Mouse (Mus musculus) intestine, embryonic 16.5 days (tissue): ENCODE measurements around the gene Yars2. TPM values are rescaled to one million over a fixed set of nuclear protein-coding genes. Genes with fewer than 3 reads are reported as not detected.

Experiments used
- polyA plus RNA-seq: library from polyadenylated mRNA; unstranded; fragments of >200 nt; fragmentation: Nextera tagmentation; extraction: Ambion mirVana; gene quantifications from 2 replicates; pipeline ENCODE4 v1.2.1, GENCODE M21; 2015

The Yars2 gene
- polyA plus RNA-seq, 1 experiment from 2014 or later, result 38.2 TPM

Other genes starting within 250 kb of the Yars2 start
- 26.6 and 29.3 TPM in 2 replicates for gene Pkp2, start 89.6 kb upstream of the Yars2 start, polyA plus RNA-seq
- gene Dnm1l, start 56.0 kb downstream of the Yars2 start, polyA plus RNA-seq, result 52.2 and 52.9 TPM in 2 replicates